ENCODE assay signal across 18 mouse cellular contexts in genomic region chr10:80027681-80028520, GRCm38 (mm10). TPM values are rescaled to one million over a fixed set of nuclear protein-coding genes. Genes with fewer than 3 reads are reported as not detected.
A peak's percentile ranks its signal among the peaks of the same experiment; 100 is the strongest.
DNase-seq lines count a peak whose midpoint lies in the region; ATAC-seq lines count a peak whose summit lies in the region.
"Had no signal": no experiment of that assay in that cellular context is flagged by ENCODE, and none has a peak within 500 bp of the region (broad histone marks: within the 10 kb centered on the region; RNA-seq: fewer than 3 reads in every experiment).

No protein-coding gene starts in this region.

- H3K27me3 ChIP-seq in liver, embryonic 13.5 days = no peaks in the 10 kb centered on the region
- H3K27me3 ChIP-seq: embryonic facial prominence, embryonic 15.5 days; heart, embryonic 13.5 days; hindbrain, embryonic 15.5 days; limb, embryonic 12.5 days had no signal

- H3K4me1 ChIP-seq in liver, embryonic 13.5 days (replicated peaks) = peaks cover 62% of the 10 kb centered on the region
- H3K4me1 ChIP-seq: hindbrain, embryonic 15.5 days; limb, embryonic 12.5 days had no signal

- no peaks in the 10 kb centered on the region for H3K9me3 ChIP-seq in liver, embryonic 13.5 days (replicated peaks)
- H3K9me3 ChIP-seq: embryonic facial prominence, embryonic 15.5 days; heart, embryonic 13.5 days; hindbrain, embryonic 15.5 days; limb, embryonic 12.5 days had no signal

- no peak overlapping the region for H3K4me2 ChIP-seq in liver, embryonic 13.5 days
- H3K4me2 ChIP-seq: embryonic facial prominence, embryonic 15.5 days; heart, embryonic 13.5 days; hindbrain, embryonic 15.5 days; limb, embryonic 12.5 days had no signal

- no peak overlapping the region for H3K9ac ChIP-seq in liver, embryonic 13.5 days
- H3K9ac ChIP-seq: embryonic facial prominence, embryonic 15.5 days; heart, embryonic 13.5 days; hindbrain, embryonic 15.5 days; limb, embryonic 12.5 days had no signal

- ATAC-seq in liver, embryonic 13.5 days (ENCODE audit: low read depth) = peak; percentile 62
- ATAC-seq: forebrain, embryonic 16.5 days had no signal

- intact Hi-C loops in heart, postnatal 10 days (cut with DNase I) = no loop called here

- H3K4me3 ChIP-seq in liver, embryonic 13.5 days (replicated peaks) = no peak overlapping the region
- H3K4me3 ChIP-seq: embryonic facial prominence, embryonic 15.5 days; heart, embryonic 13.5 days; hindbrain, embryonic 15.5 days; limb, embryonic 12.5 days had no signal

- DNase-seq in heart, adult 11 months = peak; percentile 93
- DNase-seq in heart, postnatal 10 days = no peak
- DNase-seq in thymus, postnatal 14 days = peak; percentile 33
- no peak for DNase-seq in thymus, postnatal 25 days
- peak; percentile 56 for DNase-seq in liver, embryonic 13.5 days
- DNase-seq in left cerebral cortex, adult 8-10 months (ENCODE audit: low spot score in 2 of 2) = no peak
- no peak for DNase-seq in right cerebral cortex, postnatal 25 days
- DNase-seq in heart, adult 18-20 months = no peak
- DNase-seq: adrenal gland, postnatal 14 days; B cell, adult 2 months; gastrocnemius, postnatal 10 days; right cerebral cortex, postnatal 4 days had no signal

- no peak overlapping the region for H3K27ac ChIP-seq in liver, embryonic 13.5 days
- H3K27ac ChIP-seq: embryonic facial prominence, embryonic 15.5 days; heart, embryonic 13.5 days; hindbrain, embryonic 15.5 days; kidney, postnatal 0 days; limb, embryonic 12.5 days had no signal

- peaks cover 59% of the 10 kb centered on the region for H3K36me3 ChIP-seq in liver, embryonic 13.5 days
- H3K36me3 ChIP-seq: embryonic facial prominence, embryonic 15.5 days; hindbrain, embryonic 15.5 days had no signal

- 67% methylated on average over 20 of the region's 20 CpGs for WGBS in liver, embryonic 13.5 days (ENCODE audit: insufficient replicate concordance)

RNA-seq across cellular contexts. Expression of gene Arhgap45, which starts 11.4 kb away (rescaled TPM):
- 1 to 10 TPM; 5.0 to 6.1 TPM for total RNA-seq in heart, postnatal 10 days (2021)
- polyA plus RNA-seq in liver, embryonic 13.5 days (2015; fragmentation: Nextera tagmentation; extraction: Ambion mirVana) = 14.3 and 14.9 TPM in 2 replicates
- total RNA-seq in left cerebral cortex, adult 8-10 months (2022) = 1 to 10 TPM; 3.6 to 9.6 (median 6.0) TPM
- total RNA-seq in heart, adult 18-20 months (2021) = 1 to 10 TPM; 3.1 to 8.7 TPM

RNA-seq across cellular contexts. Expression of gene Polr2e, which starts 11.7 kb away (rescaled TPM):
- 10 to 100 TPM; 79.0 to 79.1 TPM for total RNA-seq in heart, postnatal 10 days (2021)
- 120 and 122 TPM in 2 replicates for polyA plus RNA-seq in liver, embryonic 13.5 days (2015; fragmentation: Nextera tagmentation; extraction: Ambion mirVana)
- total RNA-seq in left cerebral cortex, adult 8-10 months (2022) = 10 to 100 TPM; 64.7 to 80.4 (median 72.9) TPM
- total RNA-seq in heart, adult 18-20 months (2021) = 10 to 100 TPM; 92.9 to 97.6 TPM

RNA-seq across cellular contexts. Expression of gene Gpx4, which starts 19.1 kb away (rescaled TPM):
- total RNA-seq in heart, postnatal 10 days (2021) = 100 to 1,000 TPM; 551 to 562 TPM
- polyA plus RNA-seq in liver, embryonic 13.5 days (2015; fragmentation: Nextera tagmentation; extraction: Ambion mirVana) = 677 TPM in 2 replicates
- total RNA-seq in left cerebral cortex, adult 8-10 months (2022) = 100 to 1,000 TPM; 472 to 551 (median 538) TPM
- 1,000 to 10,000 TPM in 1 of 2 experiments, 100 to 1,000 TPM in 1; 983 to 1,022 TPM for total RNA-seq in heart, adult 18-20 months (2021)

RNA-seq across cellular contexts. Expression of gene Abca7, which starts 31.6 kb away (rescaled TPM):
- total RNA-seq in heart, postnatal 10 days (2021) = 1 to 10 TPM; 7.8 to 8.2 TPM
- 6.3 and 7.4 TPM in 2 replicates for polyA plus RNA-seq in liver, embryonic 13.5 days (2015; fragmentation: Nextera tagmentation; extraction: Ambion mirVana)
- 10 to 100 TPM; 11.0 to 12.3 (median 12.0) TPM for total RNA-seq in left cerebral cortex, adult 8-10 months (2022)
- total RNA-seq in heart, adult 18-20 months (2021) = 1 to 10 TPM; 6.5 to 7.6 TPM

RNA-seq across cellular contexts. Expression of gene Cnn2, which starts 39.5 kb away (rescaled TPM):
- total RNA-seq in heart, postnatal 10 days (2021) = 10 to 100 TPM; 60.3 to 65.6 TPM
- 45.8 and 49.6 TPM in 2 replicates for polyA plus RNA-seq in liver, embryonic 13.5 days (2015; fragmentation: Nextera tagmentation; extraction: Ambion mirVana)
- total RNA-seq in left cerebral cortex, adult 8-10 months (2022) = 1 to 10 TPM; 5.4 to 6.7 (median 6.3) TPM
- total RNA-seq in heart, adult 18-20 months (2021) = 10 to 100 TPM; 28.3 to 32.6 TPM

Comparison
In these comparisons a context has a peak if more than half of its experiments do, and no peak if none do; other contexts are left out.
1. DNase-seq: peak in heart, adult 11 months (single experiment), thymus, postnatal 14 days (single experiment) and liver, embryonic 13.5 days (single experiment); none in heart, postnatal 10 days (0 of 2), thymus, postnatal 25 days (single experiment), left cerebral cortex, adult 8-10 months (0 of 2), right cerebral cortex, postnatal 25 days (single experiment) and heart, adult 18-20 months (0 of 2).